Mouse (Mus musculus) mammary gland, adult 2 months (tissue): ENCODE results near the gene Papln. TPM values are rescaled to one million over a fixed set of nuclear protein-coding genes. Genes with fewer than 3 reads are reported as not detected.

Source experiments
- polyA plus RNA-seq: library from polyadenylated mRNA; depleted of rRNA; stranded (reverse); fragments of >200 nt; gene quantifications from 2 replicates; pipeline ENCODE4 v1.2.3, GENCODE M21; 2012; ENCODE audit warnings: low replicate concordance; rRNA removed

The Papln gene
- polyA plus RNA-seq = 35.9 and 84.8 TPM in 2 replicates

GRCm38 (mm10) chr12:83763311-83764043 lies at the start of gene Papln:
Papln (plus strand) TSS chr12:83763634.

Other genes starting within 250 kb of the Papln start
- gene Dcaf4, start 243.2 kb upstream of the Papln start, polyA plus RNA-seq = 27.4 and 39.4 TPM in 2 replicates
- gene Zfyve1, start 166.4 kb upstream of the Papln start, polyA plus RNA-seq = 25.4 and 33.6 TPM in 2 replicates
- 22.9 and 32.0 TPM in 2 replicates for gene Rbm25, start 132.4 kb upstream of the Papln start, polyA plus RNA-seq
- 15.6 and 26.4 TPM in 2 replicates for gene Psen1, start 75.5 kb upstream of the Papln start, polyA plus RNA-seq
- gene Numb, start 158.3 kb downstream of the Papln start, polyA plus RNA-seq = 58.2 and 70.4 TPM in 2 replicates
- gene Riox1, start 187.0 kb downstream of the Papln start, polyA plus RNA-seq = 7.2 and 25.1 TPM in 2 replicates
- gene Heatr4, start 221.2 kb downstream of the Papln start, polyA plus RNA-seq = not detected in 2 replicates
- gene Acot2, start 224.2 kb downstream of the Papln start, polyA plus RNA-seq = 14.3 and 32.4 TPM in 2 replicates
- gene Acot1, start 245.9 kb downstream of the Papln start, polyA plus RNA-seq = 11.4 and 23.0 TPM in 2 replicates